ENCODE assay signal across 17 mouse cellular contexts in the genomic region with DNA sequence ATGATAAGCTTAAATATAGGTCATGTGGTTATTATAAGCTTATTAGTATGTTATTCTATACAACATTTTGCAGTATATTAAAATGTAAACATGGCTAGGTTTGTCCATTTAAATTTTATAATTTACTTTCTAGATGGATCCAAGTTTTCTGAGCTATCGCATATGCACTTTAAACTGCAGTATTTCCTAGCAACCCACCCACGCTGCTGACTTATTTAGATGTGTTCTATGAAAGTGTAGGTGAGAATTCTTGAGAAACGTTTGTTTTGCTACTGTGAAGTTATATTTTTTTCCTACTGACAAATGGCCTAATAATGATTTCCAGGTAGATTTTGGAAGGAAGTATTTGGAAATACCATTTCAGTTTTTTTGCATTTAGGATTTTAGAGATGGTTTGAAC.
"Had no signal": no experiment of that assay in that cellular context is flagged by ENCODE, and none has a peak within 500 bp of the region (broad histone marks: within the 10 kb centered on the region; RNA-seq: fewer than 3 reads in every experiment).

No protein-coding gene starts in this region.

- ATAC-seq: liver, postnatal 0 days; lung, postnatal 0 days; midbrain, embryonic 13.5 days; midbrain, embryonic 15.5 days had no signal

- H3K4me3 ChIP-seq: liver, embryonic 15.5 days; lung, embryonic 15.5 days; megakaryocyte, embryonic 14.5 days; midbrain, embryonic 13.5 days; midbrain, embryonic 15.5 days; neural tube, embryonic 12.5 days; stomach, embryonic 15.5 days had no signal

- DNase-seq: liver, postnatal 0 days; lung, adult 2 months; lung, postnatal 14 days; lung, postnatal 36 days; thymus, adult 2 months; thymus, postnatal 25 days; thymus, postnatal 4 days had no signal

- H3K27ac ChIP-seq: liver, embryonic 15.5 days; lung, embryonic 15.5 days; macrophage; midbrain, embryonic 13.5 days; midbrain, embryonic 15.5 days; neural tube, embryonic 12.5 days; stomach, embryonic 15.5 days; stomach, postnatal 0 days had no signal
